Mouse (Mus musculus): ENCODE data around the gene Rbm20. TPM values are rescaled to one million over a fixed set of nuclear protein-coding genes. Genes with fewer than 3 reads are reported as not detected.

Rbm20 gene
- total and polyA plus RNA-seq, 3 experiments, result 0.05 to 0.56 (median 0.08) TPM

DNA sequence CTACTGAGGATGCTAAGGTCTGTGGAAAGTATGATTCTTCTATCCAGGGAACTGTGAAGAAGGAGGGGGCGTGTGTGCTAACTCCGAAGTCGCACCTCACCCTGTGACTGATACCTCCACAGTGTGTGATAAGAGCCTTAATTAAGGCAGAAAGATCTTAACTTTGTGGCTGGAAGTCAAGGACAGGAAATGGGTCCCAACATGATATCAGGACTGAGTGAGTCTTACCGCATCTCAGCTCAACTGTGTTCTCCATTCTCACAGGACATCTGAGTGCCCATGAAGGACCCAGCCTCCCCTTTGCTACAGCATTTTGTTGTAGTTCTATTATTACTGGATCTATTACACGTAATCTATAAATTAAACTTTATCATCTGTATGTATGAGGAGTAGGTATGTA, 19.7 kb upstream of the Rbm20 start:
- no peaks in the 10 kb centered on the region for H3K79me2 ChIP-seq (replicated peaks; ENCODE audit: control insufficient read depth, extremely low read depth, insufficient read depth, poor library complexity, severe bottlenecking)
- H3K36me3 ChIP-seq (replicated peaks in 1 of 2; ENCODE audit: control insufficient read depth in 1 of 2, insufficient read depth in 1 of 2, low read length in 1 of 2), result no peaks in the 10 kb centered on the region
- in situ Hi-C loops (cut with MboI; ENCODE audit: low pct_ligation_motif_present, low pct_unique_long_range_greater_than_20kb, low sequenced_read_pairs), result no loop called here
- H3K4me2 ChIP-seq (ENCODE audit: insufficient read depth, low read depth, poor library complexity, severe bottlenecking), result no peak overlapping the region
- TF ChIP-seq UBTF (IDR thresholded peaks at IDR 0.05; ENCODE audit: low read depth, low read length) (no peak), GABPA (IDR thresholded peaks at IDR 0.05; ENCODE audit: insufficient replicate concordance, low read depth, low read length) (no peak), RCOR1 (conservative IDR thresholded peaks at IDR 0.05; ENCODE audit: low read depth, low read length) (no peak), ZMIZ1 (IDR thresholded peaks at IDR 0.05; ENCODE audit: low read depth, low read length) (no peak), IRF4 (IDR thresholded peaks at IDR 0.05; ENCODE audit: low read depth, low read length) (no peak), HCFC1 (IDR thresholded peaks at IDR 0.05; ENCODE audit: low read depth, low read length) (no peak), MXI1 (IDR thresholded peaks at IDR 0.05; ENCODE audit: low read depth, low read length) (no peak), MAZ (IDR thresholded peaks at IDR 0.05; ENCODE audit: low read depth, low read length) (no peak), POLR2AphosphoS2 (IDR thresholded peaks at IDR 0.05; ENCODE audit: low read depth, low read length) (no peak), NRF1 (IDR thresholded peaks at IDR 0.05; ENCODE audit: low read depth, low read length) (no peak), ELF1 (IDR thresholded peaks at IDR 0.05; ENCODE audit: low read depth, low read length) (no peak), CHD1 (IDR thresholded peaks at IDR 0.05; ENCODE audit: low read depth, low read length) (no peak)
- H3K27me3 ChIP-seq (replicated peaks), result no peaks in the 10 kb centered on the region
- H3K9me3 ChIP-seq (replicated peaks; ENCODE audit: low read length), result no peaks in the 10 kb centered on the region
- no peak overlapping the region for H3K27ac ChIP-seq (ENCODE audit: insufficient read depth, low read depth)
- DNase-seq (ENCODE audit: extremely low read depth), result no peak
- H3K4me1 ChIP-seq (ENCODE audit: control insufficient read depth in 1 of 2, insufficient read depth in 2 of 2), result peaks cover 4 to 8% of the 10 kb centered on the region in 2 experiments; a peak in 2 of 4 replicates
- H3K4me3 ChIP-seq (replicated peaks in 1 of 3; ENCODE audit: low read depth in 2 of 3, low read length in 2 of 3, poor library complexity in 1 of 3), result no peak overlapping the region
- dilution Hi-C loops (cut with MboI; ENCODE audit: extremely low pct_ligation_motif_present, extremely low pct_unique_long_range_greater_than_20kb, low sequenced_read_pairs), result no loop called here
- no peak overlapping the region for H3K9ac ChIP-seq (ENCODE audit: insufficient read depth, low read depth)

DNA sequence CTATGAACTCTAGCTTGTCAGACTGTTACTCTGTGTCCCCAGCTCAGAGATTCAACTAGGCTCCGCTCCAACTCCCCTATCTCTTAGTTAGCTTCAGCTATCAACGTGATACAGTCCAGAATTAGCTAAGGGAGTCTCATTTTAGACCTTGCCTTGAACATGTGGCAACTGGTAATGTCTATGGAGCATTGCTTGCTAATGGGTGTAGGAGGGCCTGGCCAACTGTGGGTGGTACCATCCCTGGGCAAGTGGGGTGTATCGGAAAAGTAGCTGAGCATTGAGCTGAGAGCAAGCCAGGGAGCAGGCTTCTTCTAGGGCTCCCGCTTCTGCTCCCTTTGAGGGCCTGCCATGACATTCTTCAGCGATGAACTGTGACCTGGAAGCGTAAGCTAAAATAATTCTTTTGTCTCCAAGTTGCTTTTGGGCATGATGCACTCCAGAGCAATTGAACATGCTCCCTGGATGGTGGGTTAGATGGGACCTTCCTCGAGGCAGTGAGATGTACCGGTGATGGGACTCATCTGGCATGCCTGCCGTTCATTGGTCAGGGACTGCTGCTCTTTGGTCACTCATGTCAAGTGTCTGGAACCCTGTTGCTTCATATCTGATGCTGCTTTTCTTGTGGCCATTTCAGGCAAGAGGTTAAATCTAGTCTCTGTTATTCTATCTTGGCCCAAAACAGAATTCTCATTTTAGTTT, 16.2 kb upstream of the Rbm20 start:
- Histone ChIP-seq H3K36me3 (replicated peaks in 1 of 2; ENCODE audit: control insufficient read depth in 1 of 2, insufficient read depth in 1 of 2, low read length in 1 of 2) (no peaks in the 10 kb centered on the region), H3K9me3 (replicated peaks; ENCODE audit: low read length) (no peaks in the 10 kb centered on the region), H3K9ac (ENCODE audit: insufficient read depth, low read depth) (no peak overlapping the region), H3K27ac (ENCODE audit: insufficient read depth, low read depth) (no peak overlapping the region), H3K4me3 (replicated peaks in 1 of 3; ENCODE audit: low read depth in 2 of 3, low read length in 2 of 3, poor library complexity in 1 of 3) (no peak overlapping the region), H3K4me2 (ENCODE audit: insufficient read depth, low read depth, poor library complexity, severe bottlenecking) (no peak overlapping the region), H3K4me1 (ENCODE audit: control insufficient read depth in 1 of 2, insufficient read depth in 2 of 2) (no peaks in the 10 kb centered on the region), H3K27me3 (replicated peaks) (no peaks in the 10 kb centered on the region), H3K79me2 (replicated peaks; ENCODE audit: control insufficient read depth, extremely low read depth, insufficient read depth, poor library complexity, severe bottlenecking) (no peaks in the 10 kb centered on the region)
- DNase-seq (ENCODE audit: extremely low read depth), result no peak
- TF ChIP-seq MYC (IDR thresholded peaks at IDR 0.05; ENCODE audit: low read depth, low read length), result no peak
- no peak for TF ChIP-seq CHD2 (IDR thresholded peaks at IDR 0.05; ENCODE audit: low read length)
- TF ChIP-seq ZKSCAN1 (IDR thresholded peaks at IDR 0.05; ENCODE audit: borderline replicate concordance, low read depth, low read length), result no peak
- TF ChIP-seq MAX (IDR thresholded peaks at IDR 0.05; ENCODE audit: low read length), result no peak
- TF ChIP-seq ZNF384 (IDR thresholded peaks at IDR 0.05; ENCODE audit: low read depth, low read length), result no peak
- TF ChIP-seq ETS1 (conservative IDR thresholded peaks at IDR 0.05; ENCODE audit: low read depth, low read length), result no peak
- TF ChIP-seq CHD1 (IDR thresholded peaks at IDR 0.05; ENCODE audit: low read depth, low read length), result no peak
- no peak for TF ChIP-seq MEF2A (IDR thresholded peaks at IDR 0.05; ENCODE audit: borderline replicate concordance, low read depth, low read length)
- no peak for TF ChIP-seq ZC3H11A (IDR thresholded peaks at IDR 0.05; ENCODE audit: low read depth, low read length)
- no peak for TF ChIP-seq PAX5 (IDR thresholded peaks at IDR 0.05; ENCODE audit: low read length)
- TF ChIP-seq NELFE (IDR thresholded peaks at IDR 0.05; ENCODE audit: low read depth, low read length), result no peak
- no peak for TF ChIP-seq CTCF (conservative IDR thresholded peaks at IDR 0.05 in 1 of 2, IDR thresholded peaks at IDR 0.05 in 1 of 2; ENCODE audit: low read depth in 2 of 2, low read length in 2 of 2)
- TF ChIP-seq POLR2AphosphoS2 (IDR thresholded peaks at IDR 0.05; ENCODE audit: low read depth, low read length), result no peak
- no peak for TF ChIP-seq USF2 (conservative IDR thresholded peaks at IDR 0.05; ENCODE audit: low read depth, low read length)
- no peak for TF ChIP-seq SMC3 (IDR thresholded peaks at IDR 0.05; ENCODE audit: low read depth, low read length)
- dilution Hi-C loops (cut with MboI; ENCODE audit: extremely low pct_ligation_motif_present, extremely low pct_unique_long_range_greater_than_20kb, low sequenced_read_pairs), result no loop called here
- in situ Hi-C loops (cut with MboI; ENCODE audit: low pct_ligation_motif_present, low pct_unique_long_range_greater_than_20kb, low sequenced_read_pairs), result no loop called here

Data from CH12.LX (cell line).